Mouse (Mus musculus) E14TG2a.4 (cell line): ENCODE measurements around the gene Wdfy1.

Experiments used
- CTCF ChIP-seq: conservative IDR thresholded peaks from 2 replicates; pipeline ENCODE4 v1.5.1; 2014; ENCODE audit warnings: low read length
- NANOG ChIP-seq: IDR thresholded peaks from 2 replicates; pipeline ENCODE4 v1.6.1; 2014; ENCODE audit warnings: borderline replicate concordance, low read length, mixed read lengths

GRCm38 (mm10) chr1:79757597-79757996 is 18.3 kb downstream of the Wdfy1 start:
- TF ChIP-seq CTCF = no peak
- no peak for TF ChIP-seq NANOG
